Mouse (Mus musculus) embryo, embryonic 11 days (tissue): ENCODE data around the gene Taf1d.
"Not testable (repeated sequence)": the region's sequence is repeated elsewhere in the genome, so short reads cannot be mapped to it uniquely, and the experiment has no call there.

Experiments used
- DNase-seq: peaks from one replicate; pipeline ENCODE4 v3.0.0-alpha.2; 2015

The Taf1d gene

DNA sequence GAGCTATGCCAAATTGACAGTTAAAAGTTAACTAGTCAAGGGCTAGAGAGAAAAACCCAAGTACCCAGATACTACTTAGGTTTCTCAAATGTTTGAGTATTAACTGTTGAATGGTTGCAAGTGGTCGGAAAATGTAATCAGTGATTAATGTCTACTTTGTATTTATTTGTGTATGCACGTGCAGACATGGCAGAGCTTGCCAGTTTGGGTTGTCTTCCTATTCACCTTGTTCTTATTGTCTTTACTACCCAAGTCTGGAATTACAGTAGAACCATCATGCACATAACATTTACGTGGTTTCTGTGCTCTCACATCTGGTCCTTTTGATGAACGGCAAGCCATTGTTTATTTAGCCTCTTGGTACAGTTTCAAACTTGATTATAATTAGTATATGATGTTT is 3.4 kb downstream of the Taf1d start:
- DNase-seq = no peak

DNA sequence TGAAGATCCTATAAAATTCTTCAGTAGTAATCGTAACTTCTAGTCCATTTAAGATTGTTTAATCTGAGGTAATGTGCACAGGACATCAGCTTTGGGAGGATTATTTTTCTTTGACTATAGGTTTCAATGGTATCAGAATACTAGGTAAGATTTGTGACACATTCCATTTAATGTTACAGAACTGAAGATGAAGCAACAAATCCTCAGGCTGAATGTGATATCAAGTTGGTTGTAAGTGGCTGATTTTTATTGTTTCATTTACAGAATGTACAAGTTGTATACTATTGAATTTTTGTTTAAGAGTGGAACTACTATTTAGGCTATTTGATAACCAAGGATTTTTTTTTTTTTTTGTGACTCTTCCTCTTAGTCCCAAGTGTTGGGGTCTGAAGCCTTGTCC is 4.2 kb downstream of the Taf1d start:
- DNase-seq = no peak

DNA sequence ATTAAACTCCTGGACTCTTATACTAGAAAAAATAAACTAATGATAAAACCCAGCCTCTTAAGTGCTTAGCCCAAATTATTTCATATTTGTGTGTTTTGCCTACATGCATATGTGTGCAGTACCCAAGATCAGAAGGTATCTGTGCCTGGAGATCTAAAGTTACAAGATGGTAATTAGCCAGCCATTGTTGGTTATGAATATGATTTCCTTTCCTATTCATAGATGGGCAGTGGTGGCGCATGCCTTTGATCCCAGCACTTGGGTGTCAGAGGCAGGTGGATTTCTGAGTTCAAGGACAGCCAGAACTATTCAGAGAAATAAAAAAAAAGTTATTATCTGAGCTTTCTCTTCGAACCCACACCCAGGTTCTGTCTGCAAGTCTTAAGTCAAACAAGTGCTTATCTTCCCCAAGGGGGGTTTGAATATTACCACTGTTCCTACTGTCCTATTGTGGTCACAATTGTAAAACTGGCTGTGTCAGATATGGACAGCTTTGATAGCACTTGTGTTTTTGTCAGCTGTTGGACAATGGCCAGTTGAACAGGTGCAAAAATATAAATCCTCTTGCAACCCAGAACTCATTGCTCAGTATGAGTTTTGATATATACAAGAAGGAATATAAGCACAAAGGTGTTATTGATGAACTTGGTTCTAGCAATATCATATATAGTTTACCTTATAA is 6.2 kb downstream of the Taf1d start:
- no peak for DNase-seq

DNA sequence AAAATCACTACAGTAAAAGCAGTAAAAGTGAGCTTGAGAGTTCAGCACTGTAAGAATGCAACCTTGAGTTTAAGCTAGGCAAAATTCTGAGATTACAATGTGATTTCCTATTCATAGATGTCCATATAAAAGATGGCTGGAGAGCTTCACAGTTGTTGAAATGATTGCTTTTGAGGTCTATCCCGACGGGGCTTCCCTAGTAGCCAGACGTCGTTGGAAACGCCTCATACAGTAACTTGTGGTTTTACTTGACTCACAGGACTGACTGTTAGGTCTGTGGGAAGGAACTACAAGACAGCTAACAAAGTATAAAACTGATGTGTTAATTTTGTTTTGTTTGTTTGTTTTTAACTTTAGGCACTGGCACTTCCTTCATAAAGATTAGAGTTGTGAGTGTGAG is 7.6 kb downstream of the Taf1d start:
- no peak for DNase-seq

DNA sequence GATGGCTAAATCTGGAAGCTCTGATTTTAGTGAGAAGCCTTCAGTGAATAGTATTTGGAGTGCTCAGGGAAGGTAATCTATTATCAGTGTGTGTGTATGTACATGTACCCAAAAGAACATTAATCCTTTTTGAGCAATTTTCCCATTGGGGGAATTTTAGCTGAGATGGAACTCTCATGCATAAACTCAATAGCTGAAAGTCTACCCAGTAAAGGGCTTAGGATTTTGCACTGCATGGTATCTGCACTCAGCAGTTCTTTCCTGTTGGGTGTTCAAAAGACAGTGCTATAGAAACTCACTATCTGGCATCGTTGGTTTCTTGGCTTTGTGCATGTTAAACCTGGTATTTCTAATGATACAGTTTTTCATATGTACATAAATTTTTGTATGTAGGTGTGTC is 8.6 kb downstream of the Taf1d start:
- no peak for DNase-seq

DNA sequence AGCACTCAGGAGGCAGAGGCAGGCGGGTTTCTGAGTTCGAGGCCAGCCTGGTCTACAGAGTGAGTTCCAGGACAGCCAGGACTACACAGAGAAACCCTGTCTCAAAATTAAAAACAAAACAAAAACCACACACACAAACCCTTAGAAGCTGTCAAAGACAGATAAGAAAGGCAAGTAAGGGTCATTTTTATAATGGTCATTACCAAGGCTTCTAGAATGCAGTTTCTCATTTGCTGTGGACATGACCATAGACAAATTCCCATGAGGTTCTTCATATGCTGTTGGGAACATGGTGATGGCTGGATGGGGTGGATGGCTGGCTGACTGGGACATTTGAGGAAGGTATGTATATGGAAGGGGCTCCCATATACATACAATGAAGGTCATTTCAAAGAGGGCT is 10.3 kb downstream of the Taf1d start:
- DNase-seq = not testable (repeated sequence)

DNA sequence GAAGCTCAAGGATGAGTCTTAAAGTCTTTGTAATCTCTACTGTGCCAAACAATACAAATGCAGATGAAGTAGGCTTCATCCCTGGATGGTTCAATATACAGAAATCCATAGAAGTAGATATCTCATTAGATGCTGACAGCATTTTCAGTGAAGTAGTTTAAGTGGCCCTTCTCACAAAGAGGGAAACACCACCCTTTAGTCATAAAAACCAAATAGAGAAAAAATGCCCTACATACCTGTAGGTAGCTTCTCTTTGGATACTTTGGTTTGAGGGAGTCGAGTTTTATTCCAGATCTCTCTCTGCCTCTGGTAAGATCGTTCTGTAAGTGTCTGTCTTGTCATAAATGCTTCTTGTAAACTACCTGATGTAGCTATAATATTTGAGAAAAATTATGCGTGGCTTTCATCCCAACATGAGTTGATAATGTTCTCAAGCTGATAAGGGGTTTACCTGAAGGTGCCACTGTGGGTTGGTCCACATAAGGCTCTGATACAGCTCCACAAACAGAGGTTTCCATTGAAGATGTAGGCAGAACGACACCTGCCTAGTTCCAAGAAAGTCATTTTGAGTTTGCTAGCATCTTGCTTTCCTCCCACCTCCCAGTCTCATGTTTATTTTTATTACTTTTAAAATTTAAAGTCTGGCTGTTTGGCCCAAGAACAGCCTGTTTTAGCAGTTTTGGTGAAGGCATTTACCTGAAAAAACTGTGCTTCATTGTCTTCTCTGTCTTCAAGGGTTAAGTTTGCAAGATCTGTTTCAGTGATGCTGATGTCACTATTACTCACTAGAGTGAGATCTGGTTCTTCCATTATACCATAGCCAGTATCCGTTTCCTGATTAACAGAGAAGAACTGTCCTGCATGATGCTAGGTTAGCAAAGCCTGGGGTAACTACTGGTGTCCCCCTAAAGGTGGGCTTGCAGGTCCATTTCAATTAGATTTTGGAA is 11.5 kb downstream of the Taf1d start:
- no peak for DNase-seq

DNA sequence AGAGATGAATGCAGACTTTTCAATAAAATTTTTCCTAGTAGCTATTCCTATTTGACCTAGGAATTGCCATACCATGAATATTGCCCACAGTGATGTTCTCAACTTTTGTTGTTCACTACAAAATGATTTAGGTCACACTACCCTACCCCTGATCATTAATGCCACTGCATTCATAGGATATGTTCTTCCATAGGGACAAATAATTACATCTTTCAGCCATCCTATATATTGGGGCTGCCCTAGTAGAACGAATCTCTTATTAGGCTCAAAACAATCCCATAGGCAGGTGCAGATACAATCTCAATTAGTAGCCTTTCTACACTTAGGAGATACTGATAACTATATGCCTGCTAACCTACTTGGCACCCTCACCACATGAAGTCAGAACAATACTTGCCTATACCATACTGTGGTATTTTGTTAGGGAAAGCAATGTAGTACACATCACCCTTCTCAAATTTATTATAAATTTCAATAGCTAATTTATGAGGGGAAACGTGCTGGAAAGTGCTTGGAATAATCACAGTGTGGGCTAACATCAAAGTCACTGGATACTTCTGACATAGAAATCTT is 12.2 kb downstream of the Taf1d start:
- DNase-seq = no peak

DNA sequence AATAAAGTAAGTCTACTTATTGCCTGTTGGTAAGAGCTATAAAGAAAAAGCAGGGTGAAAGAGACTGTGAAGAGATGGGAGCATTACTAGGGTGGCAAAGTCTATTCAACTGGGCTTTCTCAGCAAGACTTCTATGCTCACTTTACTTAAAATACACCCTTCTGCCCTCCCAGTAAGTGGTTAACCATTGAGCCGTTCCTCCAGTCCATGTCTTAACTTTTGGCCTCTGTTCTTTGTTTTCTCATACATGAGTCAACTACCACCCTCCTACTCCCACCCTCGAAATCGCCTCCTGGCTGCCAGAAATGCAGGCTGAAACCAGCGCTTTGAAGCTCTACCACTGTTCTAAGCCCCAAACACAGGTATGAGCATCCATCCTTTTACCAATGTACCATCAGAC is 31.8 kb downstream of the Taf1d start:
- DNase-seq = no peak

DNA sequence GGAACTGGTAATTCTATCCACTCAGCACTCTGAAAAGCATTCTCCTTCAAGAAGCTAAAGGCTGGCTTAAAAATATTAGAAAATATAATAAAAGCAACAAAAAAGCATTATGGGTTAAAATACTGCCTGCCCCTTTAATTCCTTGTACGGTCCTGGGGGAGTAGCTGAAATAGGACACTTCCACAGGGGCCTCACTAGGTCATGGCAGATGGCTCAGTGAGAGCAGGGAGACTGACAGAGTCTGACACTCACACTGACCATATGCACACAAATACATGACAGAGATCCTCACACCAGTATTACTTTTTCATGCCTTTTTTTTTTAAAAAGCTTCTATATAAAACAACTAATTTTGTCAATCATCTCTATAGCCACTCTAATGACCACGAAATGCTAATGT is 43.9 kb downstream of the Taf1d start:
- peak; percentile 6 for DNase-seq

DNA sequence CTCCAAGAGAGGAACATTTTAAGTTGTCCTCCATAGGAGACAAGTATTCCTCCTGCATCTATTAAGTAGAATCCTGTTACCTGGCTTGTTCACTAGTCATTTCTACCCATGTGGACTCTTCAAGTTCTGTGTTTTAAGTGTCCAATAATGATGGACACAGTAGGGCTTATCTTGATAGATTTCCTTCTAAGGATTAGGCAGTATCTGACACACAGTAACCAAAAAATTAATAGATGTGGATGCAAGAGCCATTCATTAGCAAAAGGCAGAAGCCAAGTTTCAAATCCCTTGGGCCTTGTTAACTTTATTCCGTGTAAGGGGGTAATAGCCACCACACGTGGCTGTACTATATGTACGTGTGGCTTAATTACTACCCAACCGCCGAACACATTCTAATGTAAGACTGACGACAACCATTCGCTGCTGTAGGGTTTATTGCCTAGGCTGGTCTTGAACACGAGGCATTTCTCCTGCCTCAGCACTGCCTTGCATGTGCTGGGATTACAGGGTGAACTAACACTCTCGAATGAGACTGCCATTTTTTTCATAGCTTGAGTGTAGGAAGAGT is 51.0 kb downstream of the Taf1d start:
- no peak for DNase-seq

DNA sequence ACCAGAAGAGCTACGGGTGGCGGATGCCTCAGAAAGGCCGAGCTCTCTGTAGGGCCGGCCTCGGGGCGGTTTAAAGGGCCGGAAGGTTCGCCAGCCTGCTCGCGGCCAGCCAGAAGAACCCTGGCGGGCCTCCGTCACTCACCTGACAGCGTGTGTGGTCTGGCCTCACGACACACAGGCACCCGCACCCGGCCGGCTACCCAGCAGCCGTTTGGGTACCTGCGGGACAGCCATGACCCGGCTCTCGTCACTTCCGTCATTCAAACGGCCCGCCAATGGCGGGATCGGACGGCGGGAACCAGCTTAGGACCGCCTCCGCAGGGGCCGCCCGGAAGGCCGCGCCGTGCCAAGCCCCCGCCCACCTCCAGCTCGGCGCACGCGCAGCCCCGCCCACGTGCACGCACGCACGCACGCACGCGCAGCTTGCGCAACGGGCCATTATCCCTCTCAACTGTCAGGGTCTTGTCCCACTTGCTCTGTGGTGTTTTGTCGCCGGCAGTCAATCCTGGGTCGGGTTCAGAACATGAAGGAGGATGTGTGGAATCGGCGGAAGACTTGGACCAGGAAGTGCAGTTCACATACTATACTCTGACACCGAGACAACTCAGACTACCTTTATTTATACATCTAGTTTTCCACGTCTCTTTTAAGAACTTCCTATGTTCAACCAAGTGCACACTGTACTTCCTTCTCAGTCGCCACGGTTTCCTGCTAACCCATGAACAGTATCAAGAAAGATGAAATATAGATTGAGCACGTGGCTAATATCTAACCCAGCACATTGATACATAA is 51.7 kb downstream of the Taf1d start, which contains the start of gene Cep295:
Cep295 (minus strand) TSS at position 305 of the 792 bp plus-strand sequence.
- DNase-seq = peak; percentile 97

DNA sequence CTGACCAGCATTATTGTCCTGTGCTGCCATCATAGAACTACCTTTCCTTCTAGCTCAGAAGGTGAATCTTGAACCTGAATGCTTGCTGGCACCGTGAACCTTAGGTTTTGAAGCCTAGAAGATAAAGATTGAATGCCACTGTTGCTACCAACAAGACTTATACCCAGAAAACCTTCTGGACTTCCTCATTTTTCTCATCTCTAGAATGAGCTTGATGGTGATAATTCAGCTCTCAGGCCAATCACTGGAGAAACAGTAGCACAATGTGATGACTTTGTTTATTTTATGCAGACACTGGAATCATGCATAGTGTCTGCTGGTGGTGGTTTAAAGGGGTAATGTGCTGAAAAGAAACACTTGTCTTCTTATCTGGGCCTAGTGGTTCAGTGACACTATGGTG is 58.8 kb downstream of the Taf1d start:
- DNase-seq = no peak

DNA sequence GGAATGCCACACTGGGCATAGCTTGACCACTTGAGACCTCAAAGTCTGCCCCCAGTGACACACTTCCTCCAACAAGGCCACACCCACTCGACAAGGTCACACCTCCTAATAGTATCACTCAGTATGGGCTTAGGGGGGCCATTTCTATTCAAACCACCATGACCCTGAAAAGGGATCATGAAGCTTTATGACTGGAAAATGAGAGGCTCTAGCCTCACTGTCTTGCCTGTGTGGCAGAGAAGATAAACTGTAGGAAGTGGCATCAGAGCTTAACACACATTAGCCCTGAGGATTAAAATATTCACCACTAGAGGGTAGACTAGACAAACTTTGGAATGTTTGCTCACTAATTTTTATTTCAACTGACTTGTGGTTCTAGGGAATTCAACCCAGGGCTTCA is 59.8 kb downstream of the Taf1d start:
- DNase-seq = peak; percentile 35

DNA sequence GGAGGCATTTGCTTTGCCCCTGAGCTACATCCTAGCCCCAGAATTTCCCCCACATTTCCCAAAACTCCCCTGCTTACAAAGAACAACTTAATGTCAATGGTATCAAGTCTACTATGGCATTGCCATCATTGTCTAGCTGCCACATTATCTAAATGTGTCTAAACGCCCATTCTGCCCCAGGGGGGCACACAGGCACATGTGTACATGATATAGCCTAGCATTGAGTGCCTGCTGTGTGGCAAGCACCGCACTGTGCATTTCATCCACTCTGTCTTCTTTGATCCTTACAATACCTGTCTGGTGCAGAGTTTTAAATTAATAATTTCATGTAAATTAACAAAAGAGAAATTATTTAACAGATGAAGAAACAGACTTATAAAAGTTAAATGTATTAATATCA is 60.2 kb downstream of the Taf1d start:
- DNase-seq = no peak
